Mouse (Mus musculus): Measurements from ENCODE around the gene Sars. TPM values are rescaled to one million over a fixed set of nuclear protein-coding genes. Genes with fewer than 3 reads are reported as not detected.

The Sars gene
- polyA plus RNA-seq (2014; fragmentation: Illumina TruSeq; extraction: RNeasy Lipid Tissue Mini Kit (QIAGEN cat#74804); ENCODE audit: low read depth, low replicate concordance): 12.8 TPM

DNA sequence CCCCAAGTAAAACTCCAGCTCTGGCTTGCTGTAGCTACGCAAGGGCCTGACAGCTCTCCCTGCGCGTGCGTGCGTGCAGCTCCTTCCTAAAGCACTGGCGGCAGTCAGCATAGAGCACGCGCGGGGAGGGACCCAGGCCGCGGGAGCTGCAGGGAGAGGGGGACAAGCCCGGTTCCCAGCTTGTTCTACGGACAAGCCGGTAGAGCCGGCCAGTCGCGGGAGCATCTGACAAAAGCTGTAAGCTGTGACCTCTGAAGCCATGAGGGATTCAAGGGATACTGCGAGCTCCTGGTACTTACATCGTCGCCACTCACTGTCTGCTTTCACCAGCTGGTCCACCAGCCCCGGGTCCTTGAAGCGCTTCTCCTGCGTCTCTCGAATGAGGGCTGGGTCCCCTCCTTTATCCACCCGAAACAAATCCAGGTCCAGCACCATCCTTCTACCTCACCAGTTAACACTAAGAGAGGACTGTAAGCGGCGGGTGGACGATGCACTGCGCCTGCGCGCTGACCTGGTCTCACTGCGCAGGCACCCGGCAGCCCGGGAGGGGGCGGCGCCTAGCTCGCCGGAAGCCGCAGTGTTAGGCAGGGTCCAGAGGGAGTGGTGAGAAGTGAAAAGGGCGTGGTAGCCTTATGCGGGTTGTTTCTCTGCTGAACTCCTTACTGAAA is at the start of gene Sars:
Sars (minus strand) TSS at position 512 of the 668 bp plus-strand sequence.

DNA sequence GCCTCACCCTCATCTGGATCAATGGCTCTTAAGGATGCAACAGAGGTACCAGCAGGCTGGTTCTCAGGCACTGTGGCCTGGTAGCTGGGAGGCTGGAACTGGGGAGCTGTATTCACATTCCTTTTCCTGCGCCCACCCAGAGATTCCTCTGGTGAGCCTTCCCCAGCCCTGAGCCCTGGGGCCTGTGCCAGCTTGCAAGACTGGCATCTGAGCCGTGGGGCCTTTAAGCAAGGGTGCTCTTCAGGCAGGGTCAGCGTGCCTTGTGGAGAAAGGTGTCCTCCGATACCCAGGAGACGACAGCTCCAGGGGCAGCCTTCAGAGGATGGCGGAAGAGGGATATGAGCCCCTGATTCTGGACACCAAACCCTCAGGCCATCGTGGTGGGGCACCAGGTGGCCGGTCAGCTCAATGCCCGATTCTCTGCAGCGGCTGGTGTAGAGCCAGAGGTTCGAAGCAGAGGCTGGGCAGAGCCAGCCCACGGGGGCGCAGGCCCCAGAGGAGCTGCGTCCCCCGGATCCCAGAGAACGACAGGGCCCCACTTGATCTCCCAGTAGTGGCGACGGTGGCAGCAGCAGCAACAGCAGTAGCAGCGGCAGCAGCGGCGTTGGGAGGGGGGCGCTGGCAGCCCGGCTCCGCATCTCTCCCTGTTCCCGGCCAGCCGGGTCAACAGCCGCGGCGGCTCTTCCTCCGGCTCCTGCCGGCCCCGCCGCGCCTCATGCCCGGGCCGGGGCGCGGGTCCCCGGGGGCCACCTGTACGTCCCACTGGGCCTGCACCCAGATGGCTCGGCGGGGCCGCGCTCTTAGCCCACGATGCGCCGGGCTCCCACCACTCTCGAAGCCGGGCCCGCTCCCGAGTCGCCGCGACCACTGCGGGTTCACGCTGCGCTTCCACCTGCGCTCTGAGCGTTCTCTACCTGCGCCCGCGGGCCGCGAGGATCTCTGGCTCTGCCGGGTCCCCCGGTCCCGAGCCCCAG is 29.9 kb downstream of the Sars start, which contains the start of gene Celsr2:
Celsr2 (minus strand) TSS at position 696 of the 974 bp plus-strand sequence.

DNA sequence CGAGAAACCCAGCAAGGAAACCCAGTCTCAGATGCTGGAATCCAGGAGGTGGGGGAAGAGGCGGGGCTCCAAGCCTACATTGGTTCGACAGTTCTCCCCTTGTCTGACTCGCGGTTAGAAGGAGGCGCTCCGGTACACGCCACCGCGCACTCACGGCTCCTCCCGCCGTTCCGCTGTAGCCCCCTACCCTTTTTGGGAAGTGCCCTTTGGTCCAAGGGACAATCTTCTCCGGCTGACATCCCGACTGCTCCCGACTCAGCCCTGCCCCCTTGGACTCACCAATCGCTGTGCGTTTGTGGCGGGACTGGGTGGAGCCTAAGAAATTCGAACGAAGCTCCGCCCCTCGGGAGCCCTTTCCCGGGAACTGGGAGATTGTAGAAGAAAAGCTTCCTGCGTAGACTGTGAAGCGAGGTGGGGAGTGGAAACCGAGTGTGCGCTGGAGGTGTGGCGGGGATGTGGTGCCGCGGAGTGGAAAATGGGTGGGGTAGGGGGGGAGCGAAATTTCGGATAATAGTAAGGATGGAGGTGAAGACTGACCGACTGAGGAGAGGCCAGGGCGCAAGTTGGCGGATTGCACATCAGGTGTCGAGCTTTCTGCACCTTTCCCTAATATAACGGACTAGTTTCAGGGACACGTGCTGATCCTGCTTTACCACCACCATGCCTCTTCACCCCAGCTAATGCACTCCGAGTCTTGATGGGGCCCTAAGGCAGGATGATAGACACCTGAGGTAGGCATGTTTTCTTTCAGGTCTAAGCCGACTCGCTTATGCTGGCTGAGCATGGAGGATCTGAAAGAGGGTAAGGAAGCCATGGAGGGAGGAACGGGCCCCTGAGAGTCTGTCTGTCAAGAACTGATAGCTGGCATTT is 61.3 kb downstream of the Sars start, which contains the start of gene Psrc1:
Psrc1 (plus strand) TSS at position 355 of the 870 bp plus-strand sequence.

Other genes starting within 250 kb of the Sars start
- gene Cyb561d1, start 244.0 kb downstream of the Sars start, polyA plus RNA-seq (2014; fragmentation: Illumina TruSeq; extraction: RNeasy Lipid Tissue Mini Kit (QIAGEN cat#74804); ENCODE audit: low read depth, low replicate concordance): 2.0 TPM
- not detected for gene Atxn7l2, start 234.3 kb downstream of the Sars start, polyA plus RNA-seq (2014; fragmentation: Illumina TruSeq; extraction: RNeasy Lipid Tissue Mini Kit (QIAGEN cat#74804); ENCODE audit: low read depth, low replicate concordance)
- not detected for gene Sypl2, start 218.6 kb downstream of the Sars start, polyA plus RNA-seq (2014; fragmentation: Illumina TruSeq; extraction: RNeasy Lipid Tissue Mini Kit (QIAGEN cat#74804); ENCODE audit: low read depth, low replicate concordance)
- gene Psma5, start 188.3 kb downstream of the Sars start, polyA plus RNA-seq (2014; fragmentation: Illumina TruSeq; extraction: RNeasy Lipid Tissue Mini Kit (QIAGEN cat#74804); ENCODE audit: low read depth, low replicate concordance): 96.0 TPM
- 5.6 TPM for gene Sort1, start 161.1 kb downstream of the Sars start, polyA plus RNA-seq (2014; fragmentation: Illumina TruSeq; extraction: RNeasy Lipid Tissue Mini Kit (QIAGEN cat#74804); ENCODE audit: low read depth, low replicate concordance)
- gene Mybphl, start 80.3 kb downstream of the Sars start, polyA plus RNA-seq (2014; fragmentation: Illumina TruSeq; extraction: RNeasy Lipid Tissue Mini Kit (QIAGEN cat#74804); ENCODE audit: low read depth, low replicate concordance): not detected
- gene Psrc1, start 61.4 kb downstream of the Sars start, polyA plus RNA-seq (2014; fragmentation: Illumina TruSeq; extraction: RNeasy Lipid Tissue Mini Kit (QIAGEN cat#74804); ENCODE audit: low read depth, low replicate concordance): not detected
- gene Celsr2, start 29.7 kb downstream of the Sars start, polyA plus RNA-seq (2014; fragmentation: Illumina TruSeq; extraction: RNeasy Lipid Tissue Mini Kit (QIAGEN cat#74804); ENCODE audit: low read depth, low replicate concordance): not detected
- not detected for gene 1700013F07Rik, start 88.9 kb upstream of the Sars start, polyA plus RNA-seq (2014; fragmentation: Illumina TruSeq; extraction: RNeasy Lipid Tissue Mini Kit (QIAGEN cat#74804); ENCODE audit: low read depth, low replicate concordance)
- 0.42 TPM for gene 5330417C22Rik, start 91.3 kb upstream of the Sars start, polyA plus RNA-seq (2014; fragmentation: Illumina TruSeq; extraction: RNeasy Lipid Tissue Mini Kit (QIAGEN cat#74804); ENCODE audit: low read depth, low replicate concordance)
- 43.0 TPM for gene Tmem167b, start 117.3 kb upstream of the Sars start, polyA plus RNA-seq (2014; fragmentation: Illumina TruSeq; extraction: RNeasy Lipid Tissue Mini Kit (QIAGEN cat#74804); ENCODE audit: low read depth, low replicate concordance)
- gene Taf13, start 126.5 kb upstream of the Sars start, polyA plus RNA-seq (2014; fragmentation: Illumina TruSeq; extraction: RNeasy Lipid Tissue Mini Kit (QIAGEN cat#74804); ENCODE audit: low read depth, low replicate concordance): 42.8 TPM
- gene Wdr47, start 146.1 kb upstream of the Sars start, polyA plus RNA-seq (2014; fragmentation: Illumina TruSeq; extraction: RNeasy Lipid Tissue Mini Kit (QIAGEN cat#74804); ENCODE audit: low read depth, low replicate concordance): 4.4 TPM
- gene Clcc1, start 208.7 kb upstream of the Sars start, polyA plus RNA-seq (2014; fragmentation: Illumina TruSeq; extraction: RNeasy Lipid Tissue Mini Kit (QIAGEN cat#74804); ENCODE audit: low read depth, low replicate concordance): 52.2 TPM